Mouse (Mus musculus): ENCODE measurements around the gene Gm17359.

GRCm38 (mm10) chr3:79446124-79446523 lies 109.7 kb downstream of the Gm17359 start:
- TF ChIP-seq POLR2A (IDR thresholded peaks at IDR 0.05; ENCODE audit: low read depth, low read length), result no peak
- TF ChIP-seq CTCF (conservative IDR thresholded peaks at IDR 0.05; ENCODE audit: insufficient read depth, insufficient read length, low read depth, low read length), result no peak

Data from kidney, adult 2 months (tissue).